Mouse (Mus musculus) liver, postnatal 0 days (tissue): ENCODE measurements around the gene Lrmda.

Source experiments
- CTCF ChIP-seq: sonication (generic); IDR thresholded peaks from 2 replicates; pipeline ENCODE4 v1.5.1; 2016; ENCODE audit warnings: antibody characterized with exemption, low read depth
- EP300 ChIP-seq: IDR thresholded peaks from 2 replicates; pipeline ENCODE4 v1.6.1; 2016; ENCODE audit warnings: antibody characterized with exemption, low read depth, mild to moderate bottlenecking

DNA sequence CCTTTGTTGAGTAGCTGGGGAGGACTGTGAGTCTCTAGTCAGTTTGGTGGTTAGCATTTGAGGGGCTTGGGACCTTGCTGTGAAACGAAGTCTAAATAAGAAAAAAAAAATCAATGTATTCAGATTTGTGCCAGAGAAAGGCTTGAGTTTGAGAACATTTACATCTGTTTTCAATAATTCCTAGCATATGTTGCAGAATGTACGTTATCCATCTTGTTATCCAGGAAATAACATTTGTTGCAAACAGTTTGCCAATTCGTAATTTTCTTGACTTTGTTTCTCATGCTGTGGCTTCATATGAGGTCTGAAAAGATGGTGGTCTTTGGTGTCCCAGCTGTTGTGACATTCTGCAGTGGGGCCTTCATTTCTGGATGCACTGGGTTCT is 353.8 kb downstream of the Lrmda start:
- no peak for TF ChIP-seq EP300
- no peak for TF ChIP-seq CTCF
